Comparison of ENCODE assay signal across 17 mouse cellular contexts in genomic region chr14:75174731-75175555, GRCm38 (mm10). TPM values are rescaled to one million over a fixed set of nuclear protein-coding genes. Genes with fewer than 3 reads are reported as not detected.
DNase-seq lines count a peak whose midpoint lies in the region; ATAC-seq lines count a peak whose summit lies in the region.
"Had no signal": no experiment of that assay in that cellular context is flagged by ENCODE, and none has a peak within 500 bp of the region (broad histone marks: within the 10 kb centered on the region; RNA-seq: fewer than 3 reads in every experiment).

No protein-coding gene starts in this region.

- peak; percentile 90 for DNase-seq in heart, adult 11 months
- DNase-seq in heart, adult 9 months (ENCODE audit: low spot score in 2 of 2): no peak
- DNase-seq in 416B (ENCODE audit: low read depth): peak; percentile 78
- peak; percentile 7 for DNase-seq in fat pad, adult 2 months (ENCODE audit: extremely low read depth, low read depth, low spot score)
- no peak for DNase-seq in adrenal gland, postnatal 25 days
- DNase-seq in kidney, postnatal 36 days: no peak
- DNase-seq in kidney, adult 9 months: no peak
- DNase-seq: adrenal gland, postnatal 10 days; B cell, adult 2 months; cerebellum, postnatal 14 days; gastrocnemius, postnatal 10 days; kidney, adult 2 months; lung, adult 2 months had no signal

- ATAC-seq in neutrophil, adult 5-6 weeks (ENCODE audit: extremely low read depth, insufficient number of reproducible peaks, low FRiP score, poor library complexity, severe bottlenecking): peak; percentile 6; the same call in 1 of the 2 replicates
- ATAC-seq: forebrain, embryonic 15.5 days; midbrain, embryonic 16.5 days had no signal

RNA-seq across cellular contexts. Expression of gene Lcp1, which starts 44.0 kb away (rescaled TPM):
- 1,430 and 1,555 TPM in 2 replicates for total RNA-seq in neutrophil, adult 5-6 weeks (2017)
- 8.9 and 11.1 TPM in 2 replicates for total RNA-seq in adrenal gland, postnatal 25 days (2021)

RNA-seq across cellular contexts. Expression of gene Lrrc63, which starts 44.3 kb away (rescaled TPM):
- 0.61 and 1.0 TPM in 2 replicates for total RNA-seq in neutrophil, adult 5-6 weeks (2017)
- not detected in 2 replicates for total RNA-seq in adrenal gland, postnatal 25 days (2021)
- total RNA-seq: adrenal gland, postnatal 10 days; gastrocnemius, postnatal 10 days; MEL had no signal

Comparison
In these comparisons a context has a peak if more than half of its experiments do, and no peak if none do; other contexts are left out.
1. DNase-seq: peak in heart, adult 11 months (single experiment), 416B (single experiment) and fat pad, adult 2 months (single experiment); none in heart, adult 9 months (0 of 2), adrenal gland, postnatal 25 days (single experiment), kidney, postnatal 36 days (0 of 2) and kidney, adult 9 months (single experiment).
2. RNA of gene Lcp1, which starts 44.0 kb away (total RNA-seq): 1,430 to 1,555 TPM in neutrophil, adult 5-6 weeks; 8.9 to 11.1 TPM in adrenal gland, postnatal 25 days; every median in the first group is over 100 times any median in the second.